Mouse (Mus musculus) cerebellum, adult (tissue): Measurements from ENCODE around the gene Ccdc149.

Experiments used
- ATAC-seq: cut with Nextera tagmentation; 2 replicates; pipeline ENCODE4 v1.9.2; 2017; ENCODE audit warnings: mild to moderate bottlenecking, moderate library complexity, mixed read lengths; ENCODE audit not compliant: insufficient number of reproducible peaks, low FRiP score, low TSS enrichment

The Ccdc149 gene

DNA sequence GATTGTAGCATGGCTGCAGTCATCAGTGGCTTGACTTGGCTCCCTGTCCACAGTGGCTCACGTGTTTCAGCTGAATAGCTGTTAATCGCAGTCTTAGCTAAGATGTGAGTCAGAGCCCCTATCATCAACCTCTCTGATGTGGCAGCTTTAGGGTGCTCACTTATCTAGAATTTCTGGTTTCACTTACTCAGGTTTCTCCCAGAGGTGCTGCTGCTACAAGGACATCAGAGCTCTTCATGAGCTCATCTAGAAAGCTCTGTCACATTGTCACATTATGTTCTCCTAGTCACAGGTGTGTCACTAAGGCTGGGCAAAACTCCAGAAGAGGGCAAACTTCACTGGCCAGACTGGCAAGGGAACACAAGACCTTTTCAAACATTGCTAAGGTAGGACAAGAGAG is 132.2 kb downstream of the Ccdc149 start:
- no peak for ATAC-seq

DNA sequence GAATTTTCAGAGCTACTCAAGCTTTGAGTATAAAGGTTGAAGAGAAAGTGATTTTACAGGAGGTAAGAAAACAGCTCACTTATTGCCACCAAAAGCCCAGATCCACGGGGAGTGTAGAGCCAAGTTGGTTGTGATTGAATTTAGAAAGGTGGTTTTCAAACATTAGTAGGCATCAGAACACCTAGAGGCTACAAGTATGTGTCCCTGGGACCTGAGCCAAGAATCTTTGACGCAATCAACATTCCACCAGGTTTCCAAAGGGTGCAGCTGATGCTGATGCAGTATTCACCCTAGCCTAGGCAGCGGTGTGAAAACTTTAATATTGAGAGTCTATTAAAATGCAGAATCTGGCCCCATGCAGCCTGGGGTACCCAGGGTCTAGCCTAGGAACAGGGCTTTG is 135.7 kb downstream of the Ccdc149 start:
- ATAC-seq, result no peak

DNA sequence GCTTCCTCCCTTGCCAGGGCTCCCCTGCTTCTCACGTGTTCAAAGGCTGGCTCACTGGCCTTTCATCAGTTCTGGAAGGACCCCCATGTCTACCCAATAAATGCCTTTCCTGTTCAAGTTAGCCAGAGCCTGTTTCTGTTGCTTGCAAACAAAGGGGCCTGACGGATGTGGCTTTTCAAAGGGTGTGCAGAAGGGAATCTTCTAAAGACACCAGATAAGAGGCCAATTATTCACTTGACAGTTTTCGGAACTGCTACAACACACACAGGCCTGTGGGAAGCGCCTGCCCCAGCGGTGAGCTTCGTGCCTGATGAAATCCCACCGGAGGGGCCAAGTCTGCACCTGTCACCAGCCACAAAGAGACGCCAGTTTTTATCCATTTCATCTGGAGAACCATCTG is 139.2 kb downstream of the Ccdc149 start:
- no peak for ATAC-seq
